Mouse (Mus musculus) embryonic fibroblast, embryonic 13.5 days (primary cell): ENCODE measurements around the gene 3110082I17Rik. TPM values are rescaled to one million over a fixed set of nuclear protein-coding genes. Genes with fewer than 3 reads are reported as not detected.

Source experiments
- H3K27ac ChIP-seq: 2 replicates; pipeline ENCODE4 v1.5.1; 2012; ENCODE audit warnings: low read length, control low read depth, inconsistent platforms; ENCODE audit not compliant: insufficient read depth
- H3K4me1 ChIP-seq: 2 replicates; pipeline ENCODE4 v1.6.1; 2011; ENCODE audit warnings: low read length; ENCODE audit not compliant: control insufficient read depth, insufficient read depth
- H3K4me3 ChIP-seq: 2 replicates; pipeline ENCODE4 v1.5.1; 2011; ENCODE audit warnings: mild to moderate bottlenecking, control low read depth, low read length; ENCODE audit not compliant: insufficient read depth
- CTCF ChIP-seq: IDR thresholded peaks from 2 replicates; pipeline ENCODE4 v1.5.1; 2011; ENCODE audit warnings: mild to moderate bottlenecking, control low read depth, low read length, moderate library complexity, borderline replicate concordance; ENCODE audit not compliant: insufficient read depth
- POLR2A ChIP-seq: IDR thresholded peaks from 2 replicates; pipeline ENCODE4 v1.6.1; 2011; ENCODE audit warnings: low read depth, mild to moderate bottlenecking, control low read depth, low read length, moderate library complexity
- polyA plus RNA-seq: library from polyadenylated mRNA; stranded (reverse); fragments of >200 nt; gene quantifications from 2 replicates; pipeline ENCODE4 v1.2.4, GENCODE M21; 2011; ENCODE audit warnings: low read depth; ENCODE audit not compliant: missing spikeins, insufficient read length

The 3110082I17Rik gene
- polyA plus RNA-seq, 1 experiment: 15.3 TPM

DNA sequence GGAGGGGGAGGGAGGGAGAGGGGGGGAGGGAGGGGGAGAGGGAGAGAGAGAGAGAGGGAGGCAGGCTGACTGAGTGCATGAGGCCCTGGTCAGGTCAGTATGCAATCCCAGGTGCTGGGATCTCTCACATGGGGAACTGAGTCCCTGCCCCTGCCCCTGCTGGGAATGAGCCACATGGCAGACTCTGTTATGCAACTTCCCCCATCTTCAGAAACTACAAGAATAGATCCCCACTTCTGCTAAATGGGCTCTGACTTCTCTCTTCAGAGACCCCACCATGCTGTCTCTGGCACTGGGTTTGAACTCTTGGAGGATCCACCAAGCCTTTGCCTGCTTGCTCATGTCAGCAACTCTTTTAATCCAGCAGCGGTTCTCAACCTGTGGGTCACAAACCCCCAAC is 94.5 kb downstream of the 3110082I17Rik start:
- H3K4me3 ChIP-seq: no peak overlapping the region
- H3K27ac ChIP-seq: no peak overlapping the region
- TF ChIP-seq CTCF: no peak
- no peak for TF ChIP-seq POLR2A
- no peaks in the 10 kb centered on the region for H3K4me1 ChIP-seq

DNA sequence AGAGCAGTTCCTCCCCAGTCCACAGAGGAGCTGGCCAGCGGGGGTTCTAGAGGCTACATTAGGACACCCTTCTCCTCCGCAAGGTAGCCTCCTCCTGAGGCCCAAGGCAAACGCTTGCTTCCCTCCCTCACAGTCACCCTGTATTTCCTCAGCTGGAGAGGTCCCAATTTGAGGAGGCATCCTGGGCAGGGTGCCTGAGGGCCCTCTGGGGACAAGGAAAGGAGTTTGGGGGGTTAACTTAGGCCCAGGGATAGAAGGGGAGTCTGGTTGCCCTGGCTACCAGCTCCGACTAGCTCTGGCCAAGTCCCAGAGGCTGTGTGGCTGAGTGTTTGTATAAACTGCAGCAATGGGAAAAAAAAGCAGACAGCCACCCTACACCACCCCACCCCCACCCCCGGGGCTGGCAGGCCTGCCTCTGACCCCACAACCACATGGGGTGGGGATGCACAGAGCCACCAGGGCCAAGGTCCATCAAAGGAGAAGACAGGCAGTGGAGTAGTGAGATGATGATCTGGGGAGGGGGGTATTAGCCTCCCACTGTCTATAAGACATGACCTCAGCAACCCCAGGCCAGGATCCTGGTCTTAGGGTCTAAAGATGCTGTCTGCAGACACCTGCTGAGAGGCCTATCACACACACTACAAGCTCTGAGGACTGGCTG is 95.3 kb downstream of the 3110082I17Rik start:
- H3K4me3 ChIP-seq: no peak overlapping the region
- TF ChIP-seq POLR2A (no peak), CTCF (no peak)
- no peaks in the 10 kb centered on the region for H3K4me1 ChIP-seq
- no peak overlapping the region for H3K27ac ChIP-seq

DNA sequence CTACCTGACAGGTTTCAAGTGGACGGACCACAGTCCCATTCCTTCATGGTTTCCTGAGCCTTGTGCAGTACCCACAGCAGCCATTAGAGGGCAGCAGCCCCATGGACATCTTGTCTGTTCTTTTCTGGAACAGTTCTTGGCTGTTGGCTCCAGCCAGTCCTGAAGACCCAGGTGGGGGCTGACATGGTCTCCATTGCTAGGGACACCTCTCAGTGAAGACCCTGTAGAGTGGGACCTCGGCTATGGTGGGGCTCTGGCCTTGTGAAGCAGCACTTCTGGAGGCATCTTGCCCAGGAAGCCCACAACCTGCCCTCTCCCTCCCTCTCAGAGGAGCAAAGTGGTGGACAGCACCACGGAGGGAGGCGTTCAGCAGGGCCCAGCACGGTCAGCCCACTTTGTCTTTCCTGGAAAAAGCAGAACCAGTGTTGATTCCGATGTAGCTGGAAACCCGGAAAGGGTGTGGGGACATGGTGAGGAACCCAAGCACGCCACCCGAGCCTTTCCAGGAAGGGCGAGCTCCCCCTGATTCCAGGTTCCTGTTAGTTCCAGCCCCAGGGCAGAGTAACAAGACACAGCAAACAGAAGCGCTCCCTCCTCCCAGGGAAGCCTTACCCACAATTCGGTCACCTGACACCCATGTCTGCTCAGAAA is 95.9 kb downstream of the 3110082I17Rik start:
- Histone ChIP-seq H3K4me1 (no peaks in the 10 kb centered on the region), H3K27ac (no peak overlapping the region), H3K4me3 (no peak overlapping the region)
- TF ChIP-seq POLR2A (no peak), CTCF (peak; percentile 94)

DNA sequence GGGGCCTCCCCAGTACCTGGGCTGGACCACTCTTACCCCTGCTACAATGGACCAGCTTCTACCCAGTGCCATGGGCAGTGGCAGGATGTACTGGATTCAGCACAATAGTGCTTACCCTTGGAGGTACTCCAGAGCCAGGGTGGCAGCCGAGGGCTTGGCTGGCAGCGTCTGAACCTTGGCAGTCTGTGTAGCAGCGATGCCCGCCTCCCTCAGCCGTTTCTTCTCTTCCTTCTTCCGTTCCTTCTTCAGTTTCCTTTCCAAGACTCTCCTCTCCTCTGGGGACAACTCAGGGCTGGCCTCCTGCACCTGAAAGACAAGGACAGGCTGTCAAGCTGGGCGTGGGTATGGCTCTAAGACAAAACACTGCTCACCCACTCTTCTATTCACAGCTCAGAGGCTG is 96.5 kb downstream of the 3110082I17Rik start:
- no peaks in the 10 kb centered on the region for H3K4me1 ChIP-seq
- no peak overlapping the region for H3K4me3 ChIP-seq
- no peak for TF ChIP-seq POLR2A
- TF ChIP-seq CTCF: no peak
- H3K27ac ChIP-seq: no peak overlapping the region

DNA sequence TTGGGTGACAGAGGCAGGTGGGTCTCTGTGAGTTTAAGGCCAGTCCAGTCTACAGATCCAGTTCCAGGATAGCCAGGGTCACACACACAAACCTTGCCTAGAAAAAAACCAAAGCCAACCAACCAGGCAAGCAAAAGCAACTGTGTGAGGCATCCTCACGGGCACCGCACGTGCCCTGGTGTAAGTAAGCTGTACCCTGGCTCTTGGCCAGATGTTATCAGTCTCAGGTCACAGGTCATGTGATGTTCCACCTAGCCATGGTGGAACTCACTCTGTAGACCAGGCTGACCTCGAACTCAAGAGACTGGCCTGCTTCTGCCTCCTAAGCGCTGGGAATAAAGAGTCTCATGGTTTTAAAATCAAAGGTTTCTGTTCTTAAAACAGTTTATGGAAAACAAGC is 101.1 kb downstream of the 3110082I17Rik start:
- no peak overlapping the region for H3K27ac ChIP-seq
- TF ChIP-seq POLR2A (no peak), CTCF (no peak)
- no peak overlapping the region for H3K4me3 ChIP-seq
- no peaks in the 10 kb centered on the region for H3K4me1 ChIP-seq

DNA sequence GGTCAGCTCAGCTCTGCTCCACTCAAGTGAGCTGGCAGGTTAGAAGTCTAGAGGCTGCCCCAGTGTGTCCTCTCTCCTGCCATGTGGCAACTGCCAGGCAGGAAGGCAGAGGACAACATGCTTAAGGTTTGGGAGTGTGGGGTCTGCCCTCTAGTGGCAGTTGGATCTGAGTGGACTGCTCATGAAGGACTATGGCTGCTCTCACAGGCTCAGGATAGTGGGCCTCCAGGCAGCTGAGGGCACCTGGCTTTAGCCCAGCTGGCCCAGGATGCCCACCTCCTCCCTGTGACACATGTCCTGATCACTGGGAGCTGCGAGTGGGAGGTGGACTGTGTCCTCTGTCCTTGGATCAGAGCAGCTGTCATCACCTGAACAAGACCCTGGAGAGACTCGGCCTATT is 101.7 kb downstream of the 3110082I17Rik start:
- Histone ChIP-seq H3K4me3 (no peak overlapping the region), H3K27ac (no peak overlapping the region), H3K4me1 (no peaks in the 10 kb centered on the region)
- TF ChIP-seq POLR2A (no peak), CTCF (peak; percentile 73; the same call in 1 of the 2 replicates)

DNA sequence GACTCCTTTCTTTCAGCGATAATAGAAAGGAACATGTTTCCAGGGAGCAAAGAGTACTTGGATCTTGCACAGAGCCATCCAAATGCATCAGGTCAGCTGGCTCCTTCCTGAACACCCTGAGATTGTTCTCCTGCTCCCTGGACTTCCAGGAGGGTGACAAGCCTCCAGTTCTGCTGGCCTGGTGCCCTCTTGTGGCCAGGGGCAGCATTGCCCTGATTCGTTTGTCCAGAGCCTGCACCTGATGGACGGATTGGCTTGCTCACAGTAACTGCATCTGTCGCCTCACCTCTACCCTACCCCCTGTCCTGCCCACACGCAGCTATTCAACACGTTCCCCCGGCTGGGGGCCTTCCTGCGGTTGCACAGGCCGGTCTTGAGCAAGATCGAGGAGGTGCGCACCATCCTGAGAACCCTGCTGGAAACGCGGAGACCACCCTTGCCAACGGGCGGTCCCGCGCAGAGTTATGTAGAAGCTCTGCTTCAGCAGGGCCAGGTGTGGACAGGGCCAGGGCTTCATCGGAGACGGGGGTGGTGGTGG is 105.0 kb downstream of the 3110082I17Rik start:
- Histone ChIP-seq H3K4me1 (no peaks in the 10 kb centered on the region), H3K4me3 (no peak overlapping the region), H3K27ac (no peak overlapping the region)
- TF ChIP-seq POLR2A: no peak
- peak; percentile 97 for TF ChIP-seq CTCF

DNA sequence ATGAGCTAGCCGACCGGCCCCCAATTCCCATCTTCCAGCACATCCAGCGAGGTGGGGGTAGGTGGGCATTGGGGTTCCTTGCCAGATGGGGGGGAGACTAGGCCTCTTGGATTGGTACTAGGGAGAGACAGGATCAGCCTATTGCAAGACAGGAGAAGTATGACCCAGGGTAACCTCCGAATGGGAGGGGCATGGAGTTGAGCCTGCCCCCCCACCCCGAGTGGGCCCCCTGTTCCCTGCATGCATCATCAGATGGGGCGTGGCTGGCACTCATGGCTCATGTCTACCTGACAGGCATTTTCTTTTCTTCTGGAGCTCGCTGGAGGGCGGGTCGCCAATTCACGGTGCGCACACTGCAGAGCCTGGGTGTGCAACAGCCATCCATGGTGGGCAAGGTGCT is 106.4 kb downstream of the 3110082I17Rik start:
- H3K4me3 ChIP-seq: no peak overlapping the region
- H3K27ac ChIP-seq: no peak overlapping the region
- H3K4me1 ChIP-seq: no peaks in the 10 kb centered on the region
- TF ChIP-seq POLR2A: no peak
- no peak for TF ChIP-seq CTCF

DNA sequence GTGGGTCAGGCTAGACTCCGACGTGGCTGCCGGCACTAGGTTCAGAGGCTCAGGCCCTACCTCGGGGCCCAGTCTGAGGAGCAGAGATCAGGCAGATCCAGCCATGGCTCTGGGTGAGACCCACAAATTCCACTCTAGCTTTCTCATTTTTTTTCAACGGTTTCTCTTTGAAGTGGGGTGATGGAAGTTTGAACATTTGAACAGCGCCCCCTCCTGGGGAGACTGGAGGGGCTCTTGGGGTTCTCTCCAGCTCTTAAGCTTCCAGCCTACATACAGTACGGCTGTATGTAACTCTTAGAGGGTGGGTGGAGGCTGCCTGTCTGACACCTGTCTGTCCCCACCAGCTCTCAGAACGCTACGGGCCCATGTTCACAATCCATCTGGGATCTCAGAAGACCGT is 106.8 kb downstream of the 3110082I17Rik start:
- TF ChIP-seq POLR2A (no peak), CTCF (no peak)
- Histone ChIP-seq H3K4me1 (no peaks in the 10 kb centered on the region), H3K27ac (no peak overlapping the region), H3K4me3 (no peak overlapping the region)

DNA sequence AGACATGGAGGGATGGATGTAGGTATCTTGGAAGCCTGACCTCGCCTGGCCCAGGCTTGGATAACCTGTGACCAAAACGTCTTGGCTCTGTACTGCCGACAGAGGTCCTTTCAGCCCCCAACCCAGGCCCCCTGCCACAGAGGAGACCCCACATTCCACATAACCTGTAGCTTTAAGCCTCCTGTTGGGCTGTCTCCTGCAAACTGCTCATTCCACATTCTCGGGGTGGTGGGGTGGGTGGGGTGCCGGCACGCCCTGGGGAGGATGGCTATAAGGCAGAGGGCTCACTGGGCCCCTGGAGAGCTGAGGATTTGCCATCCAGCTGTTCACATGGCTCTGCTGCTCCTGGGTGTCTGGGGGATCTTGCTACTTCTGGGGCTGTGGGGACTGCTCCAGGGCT is 108.0 kb downstream of the 3110082I17Rik start, which contains the start of gene Cyp2w1:
Gene Cyp2w1 (plus strand): TSS at position 301 of the 400 bp plus-strand sequence.
- H3K4me1 ChIP-seq: no peaks in the 10 kb centered on the region
- H3K27ac ChIP-seq: no peak within 1 kb of the TSS
- no peak for TF ChIP-seq POLR2A
- no peak for TF ChIP-seq CTCF
- no peak within 1 kb of the TSS for H3K4me3 ChIP-seq
